Mouse (Mus musculus): Measurements from ENCODE around the gene D330020A13Rik. TPM values are rescaled to one million over a fixed set of nuclear protein-coding genes. Genes with fewer than 3 reads are reported as not detected.

D330020A13Rik gene
- polyA plus RNA-seq, 1 experiment, result 0.06 TPM

- no peak for TF ChIP-seq MYOD1 (IDR thresholded peaks at IDR 0.05; ENCODE audit: control insufficient read depth in 1 of 3, insufficient read length in 2 of 3, low read depth in 2 of 3)
- TF ChIP-seq E2F4 (IDR thresholded peaks at IDR 0.05; ENCODE audit: insufficient read depth), result no peak
- no peak for TF ChIP-seq TCF12 (IDR thresholded peaks at IDR 0.05; ENCODE audit: insufficient read depth, poor library complexity, severe bottlenecking)
- no peak for TF ChIP-seq SRF (IDR thresholded peaks at IDR 0.05; ENCODE audit: control insufficient read depth, insufficient read length, low read depth)
- no peaks in the 10 kb centered on the region for H3K79me2 ChIP-seq (ENCODE audit: control insufficient read depth, insufficient read depth)
- no peaks in the 10 kb centered on the region for H3K27me3 ChIP-seq (ENCODE audit: control insufficient read depth, insufficient read depth, insufficient read length)
- no peaks in the 10 kb centered on the region for H3K36me3 ChIP-seq (ENCODE audit: control insufficient read depth, insufficient read depth)
- no peak overlapping the region for H3K4me3 ChIP-seq
- no peak overlapping the region for H3K4me2 ChIP-seq (ENCODE audit: low read depth)
- no peak overlapping the region for H3ac ChIP-seq (ENCODE audit: control insufficient read depth, insufficient read length)
Measured at GRCm38 (mm10) chr6:120262886-120263531, 31.2 kb upstream of the D330020A13Rik start.

- H3K79me2 ChIP-seq (ENCODE audit: control insufficient read depth, insufficient read depth), result no peaks in the 10 kb centered on the region
- H3K36me3 ChIP-seq (ENCODE audit: control insufficient read depth, insufficient read depth), result no peaks in the 10 kb centered on the region
- no peaks in the 10 kb centered on the region for H3K27me3 ChIP-seq (ENCODE audit: control insufficient read depth, insufficient read depth, insufficient read length)
- H3K4me3 ChIP-seq, result no peak overlapping the region
- no peak overlapping the region for H3K4me2 ChIP-seq (ENCODE audit: low read depth)
- no peak overlapping the region for H3ac ChIP-seq (ENCODE audit: control insufficient read depth, insufficient read length)
- TF ChIP-seq SRF (IDR thresholded peaks at IDR 0.05; ENCODE audit: control insufficient read depth, insufficient read length, low read depth), result no peak
- TF ChIP-seq CEBPB (IDR thresholded peaks at IDR 0.05; ENCODE audit: insufficient read depth, poor library complexity, severe bottlenecking), result no peak
- no peak for TF ChIP-seq POLR2AphosphoS2 (IDR thresholded peaks at IDR 0.05; ENCODE audit: insufficient read length, low read depth)
- no peak for TF ChIP-seq TCF3 (IDR thresholded peaks at IDR 0.05; ENCODE audit: insufficient read length, low read depth)
- TF ChIP-seq TCF12 (IDR thresholded peaks at IDR 0.05; ENCODE audit: insufficient read depth, poor library complexity, severe bottlenecking), result no peak
- TF ChIP-seq MYOD1 (IDR thresholded peaks at IDR 0.05; ENCODE audit: control insufficient read depth in 1 of 3, insufficient read length in 2 of 3, low read depth in 2 of 3), result no peak
- TF ChIP-seq MYOG (IDR thresholded peaks at IDR 0.05; ENCODE audit: control insufficient read depth in 1 of 3, insufficient read depth in 1 of 3, insufficient read length in 2 of 3, low read depth in 2 of 3), result no peak
- TF ChIP-seq E2F4 (IDR thresholded peaks at IDR 0.05; ENCODE audit: insufficient read depth), result no peak
- no peak for TF ChIP-seq REST (IDR thresholded peaks at IDR 0.05; ENCODE audit: insufficient read depth, insufficient read length)
- no peak for TF ChIP-seq USF1 (IDR thresholded peaks at IDR 0.05; ENCODE audit: low read depth)
- TF ChIP-seq POLR2A (IDR thresholded peaks at IDR 0.05; ENCODE audit: insufficient read length, low read depth), result no peak
- no peak for TF ChIP-seq MAX (IDR thresholded peaks at IDR 0.05; ENCODE audit: low read depth)
Measured at GRCm38 (mm10) chr6:120263608-120264007, 30.6 kb upstream of the D330020A13Rik start.

- H3K4me2 ChIP-seq (ENCODE audit: low read depth), result no peak overlapping the region
- H3K36me3 ChIP-seq (ENCODE audit: control insufficient read depth, insufficient read depth), result no peaks in the 10 kb centered on the region
- H3K4me3 ChIP-seq, result no peak overlapping the region
- no peaks in the 10 kb centered on the region for H3K79me2 ChIP-seq (ENCODE audit: control insufficient read depth, insufficient read depth)
- H3K27me3 ChIP-seq (ENCODE audit: control insufficient read depth, insufficient read depth, insufficient read length), result no peaks in the 10 kb centered on the region
- TF ChIP-seq TCF3 (IDR thresholded peaks at IDR 0.05; ENCODE audit: insufficient read length, low read depth), result no peak
- TF ChIP-seq MAX (IDR thresholded peaks at IDR 0.05; ENCODE audit: low read depth), result no peak
- TF ChIP-seq E2F4 (IDR thresholded peaks at IDR 0.05; ENCODE audit: insufficient read depth), result no peak
- no peak for TF ChIP-seq POLR2A (IDR thresholded peaks at IDR 0.05; ENCODE audit: insufficient read length, low read depth)
- no peak for TF ChIP-seq CEBPB (IDR thresholded peaks at IDR 0.05; ENCODE audit: insufficient read depth, poor library complexity, severe bottlenecking)
- TF ChIP-seq USF1 (IDR thresholded peaks at IDR 0.05; ENCODE audit: low read depth), result no peak
- TF ChIP-seq MYOG (IDR thresholded peaks at IDR 0.05; ENCODE audit: control insufficient read depth in 1 of 3, insufficient read depth in 1 of 3, insufficient read length in 2 of 3, low read depth in 2 of 3), result no peak
- TF ChIP-seq POLR2AphosphoS2 (IDR thresholded peaks at IDR 0.05; ENCODE audit: insufficient read length, low read depth), result no peak
- TF ChIP-seq TCF12 (IDR thresholded peaks at IDR 0.05; ENCODE audit: insufficient read depth, poor library complexity, severe bottlenecking), result no peak
- TF ChIP-seq REST (IDR thresholded peaks at IDR 0.05; ENCODE audit: insufficient read depth, insufficient read length), result no peak
- no peak for TF ChIP-seq MYOD1 (IDR thresholded peaks at IDR 0.05; ENCODE audit: control insufficient read depth in 1 of 3, insufficient read length in 2 of 3, low read depth in 2 of 3)
- no peak for TF ChIP-seq SRF (IDR thresholded peaks at IDR 0.05; ENCODE audit: control insufficient read depth, insufficient read length, low read depth)
- H3ac ChIP-seq (ENCODE audit: control insufficient read depth, insufficient read length), result no peak overlapping the region
Measured at GRCm38 (mm10) chr6:120264151-120264550, 30.0 kb upstream of the D330020A13Rik start.

GRCm38 (mm10) chr6:120274181-120274580, 20.0 kb upstream of the D330020A13Rik start:
- no peak overlapping the region for H3K4me3 ChIP-seq
- TF ChIP-seq MYOG (IDR thresholded peaks at IDR 0.05; ENCODE audit: control insufficient read depth in 1 of 3, insufficient read depth in 1 of 3, insufficient read length in 2 of 3, low read depth in 2 of 3) (no peak), POLR2AphosphoS2 (IDR thresholded peaks at IDR 0.05; ENCODE audit: insufficient read length, low read depth) (no peak), POLR2A (IDR thresholded peaks at IDR 0.05; ENCODE audit: insufficient read length, low read depth) (no peak), REST (IDR thresholded peaks at IDR 0.05; ENCODE audit: insufficient read depth, insufficient read length) (no peak), MAX (IDR thresholded peaks at IDR 0.05; ENCODE audit: low read depth) (no peak), CEBPB (IDR thresholded peaks at IDR 0.05; ENCODE audit: insufficient read depth, poor library complexity, severe bottlenecking) (no peak)
- H3K27me3 ChIP-seq (ENCODE audit: control insufficient read depth, insufficient read depth, insufficient read length), result no peaks in the 10 kb centered on the region
- H3K36me3 ChIP-seq (ENCODE audit: control insufficient read depth, insufficient read depth), result no peaks in the 10 kb centered on the region
- H3K79me2 ChIP-seq (ENCODE audit: control insufficient read depth, insufficient read depth), result no peaks in the 10 kb centered on the region
- peak overlapping the region; percentile 49 for H3K4me2 ChIP-seq (ENCODE audit: low read depth)
- no peak overlapping the region for H3ac ChIP-seq (ENCODE audit: control insufficient read depth, insufficient read length)

- Histone ChIP-seq H3K4me2 (ENCODE audit: low read depth) (peak overlapping the region; percentile 61), H3K4me3 (no peak overlapping the region), H3K36me3 (ENCODE audit: control insufficient read depth, insufficient read depth) (no peaks in the 10 kb centered on the region), H3ac (ENCODE audit: control insufficient read depth, insufficient read length) (no peak overlapping the region), H3K79me2 (ENCODE audit: control insufficient read depth, insufficient read depth) (no peaks in the 10 kb centered on the region), H3K27me3 (ENCODE audit: control insufficient read depth, insufficient read depth, insufficient read length) (no peaks in the 10 kb centered on the region)
- TF ChIP-seq MYOG (IDR thresholded peaks at IDR 0.05; ENCODE audit: control insufficient read depth in 1 of 3, insufficient read depth in 1 of 3, insufficient read length in 2 of 3, low read depth in 2 of 3), result peak; percentile 9 to 85 (median 42)
- no peak for TF ChIP-seq E2F4 (IDR thresholded peaks at IDR 0.05; ENCODE audit: insufficient read depth)
- TF ChIP-seq POLR2A (IDR thresholded peaks at IDR 0.05; ENCODE audit: insufficient read length, low read depth), result no peak
- peak; percentile 10 to 74 (median 59) for TF ChIP-seq MYOD1 (IDR thresholded peaks at IDR 0.05; ENCODE audit: control insufficient read depth in 1 of 3, insufficient read length in 2 of 3, low read depth in 2 of 3)
- TF ChIP-seq TCF12 (IDR thresholded peaks at IDR 0.05; ENCODE audit: insufficient read depth, poor library complexity, severe bottlenecking), result peak; percentile 67
Measured at GRCm38 (mm10) chr6:120274887-120275286, 19.3 kb upstream of the D330020A13Rik start.
